Mouse (Mus musculus): ENCODE measurements at regions not wholly inside any gene's neighbourhood (a gene's known extent, or its start where the extent isn't known, plus 50 kb on each side); places are given as distances from the start of the nearest gene placed in this dataset.
A peak's percentile ranks its signal among the peaks of the same experiment; 100 is the strongest.

- ATAC-seq (ENCODE audit: insufficient read depth), result peak; percentile 90
- Histone ChIP-seq H3K9ac (replicated peaks) (peak overlapping the region; percentile 24; the same call in 1 of the 2 replicates), H3K36me3 (replicated peaks; ENCODE audit: control insufficient read depth, insufficient read depth, low read depth) (no peaks in the 10 kb centered on the region), H3K4me1 (replicated peaks; ENCODE audit: control insufficient read depth in 2 of 2, insufficient read depth in 2 of 2, low read length in 1 of 2) (peaks cover 7 to 14% of the 10 kb centered on the region in 2 experiments; a peak in 3 of 4 replicates), H3K4me2 (ENCODE audit: low read depth) (peak overlapping the region; percentile 59), H3K27ac (peak overlapping the region; percentile 31; the same call in 1 of the 2 replicates), H3K4me3 (ENCODE audit: insufficient read depth in 1 of 2, low read depth in 2 of 2, low read length in 2 of 2) (no peak overlapping the region), H3K27me3 (ENCODE audit: control insufficient read depth, insufficient read depth, low read length) (no peaks in the 10 kb centered on the region), H3K9me3 (ENCODE audit: control insufficient read depth, low read length) (no peaks in the 10 kb centered on the region)
- WGBS (ENCODE audit: insufficient replicate concordance), result 32% methylated on average over 8 of the region's 8 CpGs
- DNase-seq (ENCODE audit: low read depth in 3 of 3, low spot score in 3 of 3), result peak; percentile 26 to 61 (median 50)
- TF ChIP-seq EP300 (IDR thresholded peaks at IDR 0.05; ENCODE audit: low read depth) (peak; percentile 40), CTCF (IDR thresholded peaks at IDR 0.05; ENCODE audit: low read depth) (no peak)
Observed at GRCm38 (mm10) chr9:47133873-47134272, 135.3 kb downstream of the Gm4791 start.

- H3K9ac ChIP-seq (replicated peaks), result no peak overlapping the region
- peak; percentile 73; the same call in 1 of the 2 replicates for ATAC-seq (ENCODE audit: insufficient read depth)
- WGBS (ENCODE audit: insufficient replicate concordance), result 50% methylated on average over 4 of the region's 4 CpGs
- H3K4me3 ChIP-seq (ENCODE audit: insufficient read depth in 1 of 2, low read depth in 2 of 2, low read length in 2 of 2), result no peak overlapping the region
- H3K36me3 ChIP-seq (replicated peaks; ENCODE audit: control insufficient read depth, insufficient read depth, low read depth), result no peaks in the 10 kb centered on the region
- H3K9me3 ChIP-seq (ENCODE audit: control insufficient read depth, low read length), result no peaks in the 10 kb centered on the region
- peak overlapping the region; percentile 59 for H3K4me2 ChIP-seq (ENCODE audit: low read depth)
- TF ChIP-seq CTCF (IDR thresholded peaks at IDR 0.05; ENCODE audit: low read depth), result no peak
- peak; percentile 62 for TF ChIP-seq EP300 (IDR thresholded peaks at IDR 0.05; ENCODE audit: low read depth)
- DNase-seq (ENCODE audit: low read depth in 3 of 3, low spot score in 3 of 3), result peak; percentile 27 to 56 (median 48)
- peaks cover 7 to 14% of the 10 kb centered on the region in 2 experiments; a peak in 3 of 4 replicates for H3K4me1 ChIP-seq (replicated peaks; ENCODE audit: control insufficient read depth in 2 of 2, insufficient read depth in 2 of 2, low read length in 1 of 2)
- H3K27ac ChIP-seq, result no peak overlapping the region
- H3K27me3 ChIP-seq (ENCODE audit: control insufficient read depth, insufficient read depth, low read length), result no peaks in the 10 kb centered on the region
Observed at GRCm38 (mm10) chr9:47134479-47134878, 135.9 kb downstream of the Gm4791 start.

- no peak overlapping the region for H3K27ac ChIP-seq
- DNase-seq (ENCODE audit: low read depth in 3 of 3, low spot score in 3 of 3), result no peak
- no peaks in the 10 kb centered on the region for H3K9me3 ChIP-seq (ENCODE audit: control insufficient read depth, low read length)
- H3K4me2 ChIP-seq (ENCODE audit: low read depth), result no peak overlapping the region
- no peaks in the 10 kb centered on the region for H3K36me3 ChIP-seq (replicated peaks; ENCODE audit: control insufficient read depth, insufficient read depth, low read depth)
- H3K27me3 ChIP-seq (ENCODE audit: control insufficient read depth, insufficient read depth, low read length), result no peaks in the 10 kb centered on the region
- no peak for ATAC-seq (ENCODE audit: insufficient read depth)
- TF ChIP-seq CTCF (IDR thresholded peaks at IDR 0.05; ENCODE audit: low read depth) (no peak), EP300 (IDR thresholded peaks at IDR 0.05; ENCODE audit: low read depth) (no peak)
- H3K4me3 ChIP-seq (ENCODE audit: insufficient read depth in 1 of 2, low read depth in 2 of 2, low read length in 2 of 2), result no peak overlapping the region
- peaks cover 7 to 16% of the 10 kb centered on the region in 2 experiments; a peak in 3 of 4 replicates for H3K4me1 ChIP-seq (replicated peaks; ENCODE audit: control insufficient read depth in 2 of 2, insufficient read depth in 2 of 2, low read length in 1 of 2)
- WGBS (ENCODE audit: insufficient replicate concordance), result 80% methylated on average over 5 of the region's 5 CpGs
- H3K9ac ChIP-seq (replicated peaks), result no peak overlapping the region
Observed at GRCm38 (mm10) chr9:47136641-47137040, 138.1 kb downstream of the Gm4791 start.

GRCm38 (mm10) chr9:47153471-47153870 is 154.9 kb downstream of the Gm4791 start:
- Histone ChIP-seq H3K9me3 (ENCODE audit: control insufficient read depth, low read length) (no peaks in the 10 kb centered on the region), H3K27me3 (ENCODE audit: control insufficient read depth, insufficient read depth, low read length) (no peaks in the 10 kb centered on the region), H3K4me2 (ENCODE audit: low read depth) (no peak overlapping the region), H3K9ac (replicated peaks) (no peak overlapping the region), H3K4me1 (replicated peaks; ENCODE audit: control insufficient read depth in 2 of 2, insufficient read depth in 2 of 2, low read length in 1 of 2) (no peaks in the 10 kb centered on the region), H3K36me3 (replicated peaks; ENCODE audit: control insufficient read depth, insufficient read depth, low read depth) (no peaks in the 10 kb centered on the region), H3K4me3 (ENCODE audit: insufficient read depth in 1 of 2, low read depth in 2 of 2, low read length in 2 of 2) (no peak overlapping the region), H3K27ac (no peak overlapping the region)
- 71% methylated on average over 7 of the region's 7 CpGs for WGBS (ENCODE audit: insufficient replicate concordance)
- TF ChIP-seq EP300 (IDR thresholded peaks at IDR 0.05; ENCODE audit: low read depth) (no peak), CTCF (IDR thresholded peaks at IDR 0.05; ENCODE audit: low read depth) (no peak)
- ATAC-seq (ENCODE audit: insufficient read depth) (no peak), DNase-seq (ENCODE audit: low read depth in 3 of 3, low spot score in 3 of 3) (no peak)

- 42% methylated on average over 8 of the region's 8 CpGs for WGBS (ENCODE audit: insufficient replicate concordance)
- Histone ChIP-seq H3K27ac (no peak overlapping the region), H3K4me3 (ENCODE audit: insufficient read depth in 1 of 2, low read depth in 2 of 2, low read length in 2 of 2) (no peak overlapping the region), H3K27me3 (ENCODE audit: control insufficient read depth, insufficient read depth, low read length) (no peaks in the 10 kb centered on the region), H3K9ac (replicated peaks) (no peak overlapping the region), H3K4me1 (replicated peaks; ENCODE audit: control insufficient read depth in 2 of 2, insufficient read depth in 2 of 2, low read length in 1 of 2) (no peaks in the 10 kb centered on the region), H3K36me3 (replicated peaks; ENCODE audit: control insufficient read depth, insufficient read depth, low read depth) (no peaks in the 10 kb centered on the region), H3K9me3 (ENCODE audit: control insufficient read depth, low read length) (no peaks in the 10 kb centered on the region), H3K4me2 (ENCODE audit: low read depth) (no peak overlapping the region)
- ATAC-seq (ENCODE audit: insufficient read depth), result no peak
- no peak for DNase-seq (ENCODE audit: low read depth in 3 of 3, low spot score in 3 of 3)
- TF ChIP-seq EP300 (IDR thresholded peaks at IDR 0.05; ENCODE audit: low read depth), result no peak
- TF ChIP-seq CTCF (IDR thresholded peaks at IDR 0.05; ENCODE audit: low read depth), result no peak
Observed at GRCm38 (mm10) chr9:47165480-47166131, 167.1 kb downstream of the Gm4791 start.
